Mouse (Mus musculus) erythroblast, adult 5-6 weeks (primary cell): ENCODE data around the gene Nkx2-5. TPM values are rescaled to one million over a fixed set of nuclear protein-coding genes. Genes with fewer than 3 reads are reported as not detected.

Experiments
- ATAC-seq: replicated peaks from 2 replicates; pipeline ENCODE4 v1.8.0; 2016; ENCODE audit warnings: moderate number of reproducible peaks, mild to moderate bottlenecking, moderate TSS enrichment, inconsistent platforms; ENCODE audit not compliant: poor library complexity, low FRiP score, severe bottlenecking
- total RNA-seq, 2 experiments: library from RNA; stranded (forward) in 1 of 2; stranded (reverse) in 1 of 2; fragments of 150-400 nt in 1 of 2; fragments of 200-764, 138-1000 nt in 1 of 2; gene quantifications; 2 replicates each; pipeline versions ENCODE4 v1.2.3 to v1.2.4; 2015 to 2017; ENCODE audit warnings: low replicate concordance in 2 of 2

The Nkx2-5 gene
- not detected in 2 replicates for total RNA-seq (2015; ENCODE audit: low replicate concordance)
- not detected in 2 replicates for total RNA-seq (2017; ENCODE audit: low replicate concordance)

- no peak for ATAC-seq
Measured at GRCm38 (mm10) chr17:26844909-26845148, at the start of gene Nkx2-5. Gene Nkx2-5 (minus strand): TSS chr17:26845009.

- ATAC-seq, result no peak
Measured at GRCm38 (mm10) chr17:26894342-26894741, 49.5 kb upstream of the Nkx2-5 start.

DNA sequence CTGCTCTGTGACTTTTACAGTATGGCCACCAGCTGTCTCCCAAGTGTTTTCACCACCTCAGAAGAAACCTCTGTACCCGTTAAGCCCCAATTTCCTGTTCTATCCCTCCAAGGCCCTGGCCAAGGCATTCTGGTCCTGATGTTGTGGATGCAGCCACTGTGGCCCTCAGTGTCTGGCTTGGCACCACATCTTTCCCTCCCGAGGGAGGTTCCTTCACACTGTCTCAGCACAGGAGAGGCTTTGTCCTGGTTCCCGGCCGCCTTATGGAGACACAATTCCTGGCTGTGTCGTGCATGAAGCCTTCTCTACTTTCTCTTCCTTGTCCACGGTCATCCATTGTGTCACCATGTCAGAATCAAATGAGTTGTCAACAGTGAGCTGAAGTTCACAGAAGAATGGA lies 48.7 kb upstream of the Nkx2-5 start:
- no peak for ATAC-seq

GRCm38 (mm10) chr17:26892635-26893375 lies 48.0 kb upstream of the Nkx2-5 start:
- no peak for ATAC-seq

GRCm38 (mm10) chr17:26887926-26888325 lies 43.1 kb upstream of the Nkx2-5 start:
- ATAC-seq, result no peak

DNA sequence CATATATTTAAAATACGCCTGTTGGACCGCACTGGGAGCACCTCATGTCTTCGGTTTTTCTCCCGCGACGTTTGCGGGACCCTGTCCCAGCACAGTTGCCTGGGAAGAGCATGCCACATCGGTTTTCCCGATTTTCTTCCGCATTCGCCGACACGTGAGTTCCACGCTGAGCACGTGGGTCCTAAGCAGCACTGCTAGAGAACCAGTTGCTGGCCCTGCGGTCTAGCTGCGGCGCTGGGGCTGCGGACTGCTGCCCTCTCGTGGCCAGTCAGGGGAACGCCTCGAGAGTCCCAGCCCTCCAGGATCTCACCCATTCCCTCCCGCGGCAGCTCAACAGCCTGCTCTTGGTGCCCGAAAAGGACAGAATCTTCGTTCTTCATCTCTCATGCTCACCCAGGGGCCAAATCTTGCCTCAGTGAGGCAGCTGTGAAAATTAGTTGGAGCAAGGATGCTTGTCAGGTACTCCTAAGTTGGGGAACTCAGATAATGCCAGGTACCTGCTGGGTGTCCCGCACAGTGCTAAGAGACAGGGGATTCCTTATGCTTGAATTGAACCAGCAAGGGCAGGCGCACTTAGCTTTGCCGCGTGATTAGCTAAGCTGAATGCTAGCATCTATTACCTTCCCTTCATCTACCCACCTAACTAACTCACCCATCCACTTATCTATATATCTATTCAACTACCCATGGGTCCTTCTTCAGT lies 41.4 kb upstream of the Nkx2-5 start:
- peak; percentile 91 for ATAC-seq

DNA sequence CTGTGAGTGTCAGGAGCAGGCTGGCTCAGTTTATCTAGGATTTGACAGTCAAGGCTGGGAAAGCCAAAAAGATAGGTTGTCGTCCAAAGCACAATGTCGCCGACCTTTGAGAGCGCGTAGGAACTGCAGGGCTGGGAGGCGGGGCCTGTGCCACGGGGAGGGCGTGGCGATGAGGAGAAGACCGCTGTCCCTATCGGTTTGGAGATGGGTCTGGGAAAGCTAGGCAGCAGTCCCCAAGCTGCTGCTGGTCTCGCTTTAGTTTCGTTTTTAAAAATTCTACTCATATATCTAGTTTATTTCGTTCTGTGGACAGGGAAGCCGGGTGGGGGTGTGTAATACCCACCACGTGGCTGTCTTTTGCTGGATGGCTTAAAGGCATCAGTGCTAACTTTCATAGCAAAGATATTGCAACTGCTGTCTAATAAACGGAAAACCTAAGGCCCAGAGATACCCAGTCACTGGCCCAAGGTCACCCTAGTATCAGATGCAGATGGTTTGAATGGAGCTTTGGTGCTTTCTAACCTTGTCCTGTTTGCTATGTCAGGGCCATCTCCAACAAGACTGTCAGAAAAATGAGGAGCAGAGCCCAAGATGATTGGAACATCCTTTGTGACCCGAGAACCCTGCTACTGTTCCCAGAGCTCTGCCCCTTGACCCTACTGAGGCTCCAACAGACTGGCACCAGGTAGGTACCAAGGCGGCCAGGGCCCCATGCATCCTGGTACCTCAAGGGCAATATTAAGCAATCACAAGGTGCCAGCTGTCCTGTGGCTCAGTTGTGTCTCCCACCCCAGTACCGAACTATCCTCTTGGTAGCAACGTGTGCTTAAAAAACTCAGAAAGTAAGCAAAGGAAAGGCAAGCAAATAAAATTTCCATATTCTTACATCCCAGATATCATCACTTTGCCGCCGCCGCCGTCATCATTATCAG lies 40.5 kb upstream of the Nkx2-5 start:
- peak; percentile 93 for ATAC-seq

GRCm38 (mm10) chr17:26883585-26883984 lies 38.8 kb upstream of the Nkx2-5 start:
- ATAC-seq, result no peak

DNA sequence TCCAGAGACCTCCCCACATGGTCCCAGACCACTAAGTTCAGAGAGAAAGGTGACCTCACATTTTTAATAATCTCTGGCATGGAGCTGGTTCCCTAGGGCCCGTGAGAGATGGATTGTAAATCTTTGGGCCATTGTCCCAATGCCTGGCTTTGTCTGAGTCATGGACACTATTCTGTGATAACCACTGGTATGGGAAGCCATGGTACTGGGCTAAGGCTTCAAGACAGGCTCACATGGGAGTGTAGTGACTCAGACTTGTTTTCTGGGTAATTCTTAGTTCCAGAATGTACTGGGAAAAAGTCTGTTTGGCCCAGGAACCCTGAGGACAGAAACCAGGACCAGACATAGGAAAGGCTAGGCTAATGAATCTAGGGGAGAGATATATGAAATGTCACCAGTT lies 37.9 kb upstream of the Nkx2-5 start:
- ATAC-seq, result no peak

- 0 out of 2 replicates have a peak, but pooled peaks have one; percentile 44 for ATAC-seq
Measured at GRCm38 (mm10) chr17:26879235-26879634, 34.4 kb upstream of the Nkx2-5 start.

- no peak for ATAC-seq
Measured at GRCm38 (mm10) chr17:26877927-26878326, 33.1 kb upstream of the Nkx2-5 start.

DNA sequence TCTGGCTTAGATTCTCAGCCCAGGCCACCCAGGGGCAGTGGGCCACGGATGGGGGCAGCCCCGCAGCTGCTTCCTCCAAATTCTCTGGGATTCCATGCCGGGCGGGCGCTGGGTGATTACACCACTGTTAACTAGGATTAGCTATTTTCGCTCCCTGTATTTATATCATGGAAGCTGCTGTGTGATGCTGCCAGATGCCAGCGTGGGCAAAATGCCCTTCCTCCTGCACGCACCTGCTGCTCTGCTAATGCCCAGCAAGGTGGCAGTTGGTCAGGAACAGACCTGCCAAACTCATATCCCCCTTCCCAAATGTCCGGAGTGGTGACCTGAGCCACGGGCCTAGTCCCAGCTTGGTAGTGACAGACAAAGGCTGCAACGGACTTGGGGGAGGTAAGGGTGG lies 29.7 kb upstream of the Nkx2-5 start:
- no peak for ATAC-seq

DNA sequence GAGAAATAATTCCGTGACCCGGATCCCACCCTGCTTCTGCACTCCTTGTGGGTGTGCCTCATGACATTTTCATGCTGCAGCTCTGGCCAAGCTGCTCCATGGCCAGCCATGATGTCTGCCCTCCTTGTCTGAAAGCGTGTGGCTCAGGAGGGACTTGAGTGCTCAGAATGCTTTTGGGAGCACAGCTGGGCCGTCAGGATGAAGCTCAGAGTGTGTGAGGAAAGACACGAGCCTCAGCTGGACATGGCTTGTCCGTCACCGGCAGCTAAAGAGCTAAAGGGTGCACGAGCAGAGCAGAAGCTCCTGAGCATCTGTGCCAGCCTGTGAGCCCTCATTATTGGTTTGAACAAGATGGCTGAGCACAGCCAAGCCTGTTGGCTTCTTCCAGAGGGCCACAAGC lies 28.7 kb upstream of the Nkx2-5 start:
- no peak for ATAC-seq

GRCm38 (mm10) chr17:26872870-26873269 lies 28.1 kb upstream of the Nkx2-5 start:
- ATAC-seq, result no peak

DNA sequence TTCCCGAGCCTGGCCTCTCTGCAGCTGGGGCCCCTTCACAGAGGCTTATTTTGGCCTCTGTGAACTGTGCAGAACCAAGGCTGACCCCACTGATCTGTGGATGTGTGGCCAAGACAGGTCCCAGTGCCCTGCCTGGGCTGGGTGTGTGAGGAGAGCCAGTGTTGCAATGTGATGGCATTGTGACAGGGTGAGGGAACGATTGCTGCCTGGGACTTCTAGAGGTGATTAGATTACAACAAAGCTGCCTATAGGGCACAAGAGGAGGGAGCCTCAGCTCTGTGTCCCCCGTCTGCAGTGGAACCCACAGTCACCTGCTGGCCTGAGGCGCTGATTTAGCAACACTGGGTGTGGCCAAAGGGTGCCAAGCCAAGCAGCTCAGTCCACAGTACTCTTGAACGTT lies 23.9 kb upstream of the Nkx2-5 start:
- no peak for ATAC-seq

GRCm38 (mm10) chr17:26865156-26865555 lies 20.3 kb upstream of the Nkx2-5 start:
- ATAC-seq, result no peak

DNA sequence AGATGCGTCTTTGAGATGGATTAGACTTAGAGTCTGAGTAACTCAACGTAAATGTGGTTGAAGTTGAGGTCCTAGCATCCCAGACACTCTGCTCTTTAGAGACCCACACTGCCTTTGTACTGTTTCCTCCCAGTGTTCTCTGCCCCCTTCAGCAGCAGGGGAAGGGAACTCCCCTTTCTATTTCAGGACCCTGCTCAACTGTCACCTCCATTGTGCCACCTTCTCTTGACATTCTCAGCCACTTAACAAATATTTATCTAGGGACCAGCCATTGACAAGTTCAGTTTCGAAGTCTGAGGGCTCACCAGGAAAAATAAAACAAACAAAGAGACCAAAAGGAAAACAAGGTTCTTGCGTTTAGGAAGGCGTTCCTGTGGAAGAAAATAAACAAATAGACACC lies 19.5 kb upstream of the Nkx2-5 start:
- ATAC-seq, result no peak

- ATAC-seq, result no peak
Measured at GRCm38 (mm10) chr17:26861793-26862192, 17.0 kb upstream of the Nkx2-5 start.

GRCm38 (mm10) chr17:26861383-26861782 lies 16.6 kb upstream of the Nkx2-5 start:
- ATAC-seq, result no peak

DNA sequence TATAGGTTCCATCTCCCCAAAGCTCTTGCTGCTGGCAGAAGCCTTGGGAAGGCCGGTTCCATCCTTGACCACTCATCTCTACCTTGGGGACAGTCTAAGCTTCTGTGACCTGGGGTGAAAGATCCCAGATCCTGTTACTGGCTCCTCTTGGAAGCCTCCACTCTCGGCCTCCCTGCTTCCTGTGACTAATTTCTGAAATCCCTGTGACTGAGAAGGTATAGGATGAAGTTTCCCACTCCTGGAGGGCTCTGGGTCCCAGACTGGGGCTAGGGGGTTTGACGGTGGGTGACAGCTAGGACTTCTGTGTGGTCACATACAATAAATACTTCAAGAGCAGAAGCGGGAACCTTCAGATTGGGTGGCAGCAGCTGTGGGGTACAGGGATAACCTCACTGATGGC lies 16.1 kb upstream of the Nkx2-5 start:
- no peak for ATAC-seq

GRCm38 (mm10) chr17:26852262-26852661 lies 7.5 kb upstream of the Nkx2-5 start:
- no peak for ATAC-seq
